Mouse (Mus musculus) left cerebral cortex, adult 2 months (tissue): Measurements from ENCODE around the gene Cux1. TPM values are rescaled to one million over a fixed set of nuclear protein-coding genes. Genes with fewer than 3 reads are reported as not detected.

Experiments used
- DNase-seq, 2 experiments: peaks; one replicate each; pipeline ENCODE4 v3.0.0; 2021 to 2022; ENCODE audit warnings: low spot score in 2 of 2, mixed read lengths in 1 of 2; ENCODE audit errors: extremely low spot score in 1 of 2
- H3K27ac ChIP-seq: fragments of 200-600 bp; 2 replicates; pipeline ENCODE4 v1.8.1; 2022
- H3K4me3 ChIP-seq: fragments of 200-600 bp; 2 replicates; pipeline ENCODE4 v1.8.1; 2022
- CTCF ChIP-seq: fragments of 200-600 bp; IDR thresholded peaks from 2 replicates; pipeline ENCODE4 v1.8.1; 2022; ENCODE audit warnings: antibody characterized with exemption, mild to moderate bottlenecking, moderate library complexity
- intact Hi-C: fragments of 180-260 bp; cut with DNase I; formaldehyde crosslinking; loops from one replicate; pipeline ENCODE4 v1.15.1; 2025
- total RNA-seq, 2 experiments: library from RNA; stranded (reverse); gene quantifications; 2 replicates each; pipeline ENCODE4 v1.2.3; 2021

The Cux1 gene
- total RNA-seq, 2 experiments from 2014 or later = 107 to 117 TPM

- peak in 1 of 2 experiments; percentile 26 for DNase-seq
- intact Hi-C loops = no loop called here
- Histone ChIP-seq H3K4me3 (peak overlapping the region; percentile 7; the same call in 1 of the 2 replicates), H3K27ac (0 out of 2 replicates have a peak overlapping the region, but pooled peaks have one; percentile 5)
- no peak for TF ChIP-seq CTCF
Observed at GRCm38 (mm10) chr5:136403565-136403961, 163.7 kb downstream of the Cux1 start.

- 0 out of 2 replicates have a peak overlapping the region, but pooled peaks have one; percentile 5 for H3K27ac ChIP-seq
- DNase-seq = no peak
- peak overlapping the region; percentile 7; the same call in 1 of the 2 replicates for H3K4me3 ChIP-seq
- intact Hi-C loops = no loop called here
- TF ChIP-seq CTCF = no peak
Observed at GRCm38 (mm10) chr5:136402622-136403564, 164.4 kb downstream of the Cux1 start.

GRCm38 (mm10) chr5:136398706-136399105 lies 168.6 kb downstream of the Cux1 start:
- DNase-seq = no peak
- TF ChIP-seq CTCF = no peak
- no peak overlapping the region for H3K4me3 ChIP-seq
- H3K27ac ChIP-seq = no peak overlapping the region
- intact Hi-C loops = no loop called here

GRCm38 (mm10) chr5:136396699-136397098 lies 170.6 kb downstream of the Cux1 start:
- DNase-seq = no peak
- TF ChIP-seq CTCF = no peak
- Histone ChIP-seq H3K4me3 (no peak overlapping the region), H3K27ac (no peak overlapping the region)
- intact Hi-C loops = no loop called here

GRCm38 (mm10) chr5:136396256-136396655 lies 171.0 kb downstream of the Cux1 start:
- no peak overlapping the region for H3K4me3 ChIP-seq
- intact Hi-C loops = no loop called here
- DNase-seq = no peak
- TF ChIP-seq CTCF = no peak
- H3K27ac ChIP-seq = no peak overlapping the region

GRCm38 (mm10) chr5:136395600-136396195 lies 171.6 kb downstream of the Cux1 start:
- no peak for DNase-seq
- Histone ChIP-seq H3K4me3 (no peak overlapping the region), H3K27ac (no peak overlapping the region)
- intact Hi-C loops = no loop called here
- TF ChIP-seq CTCF = no peak

GRCm38 (mm10) chr5:136394517-136395212 lies 172.6 kb downstream of the Cux1 start:
- Histone ChIP-seq H3K27ac (no peak overlapping the region), H3K4me3 (no peak overlapping the region)
- intact Hi-C loops = no loop called here
- DNase-seq = no peak
- no peak for TF ChIP-seq CTCF

- Histone ChIP-seq H3K27ac (no peak overlapping the region), H3K4me3 (no peak overlapping the region)
- no peak for TF ChIP-seq CTCF
- intact Hi-C loops = no loop called here
- no peak for DNase-seq
Observed at GRCm38 (mm10) chr5:136393621-136394020, 173.7 kb downstream of the Cux1 start.

GRCm38 (mm10) chr5:136386757-136387156 lies 180.5 kb downstream of the Cux1 start:
- intact Hi-C loops = no loop called here
- no peak for DNase-seq
- H3K27ac ChIP-seq = no peak overlapping the region
- no peak overlapping the region for H3K4me3 ChIP-seq
- TF ChIP-seq CTCF = no peak

- Histone ChIP-seq H3K27ac (no peak overlapping the region), H3K4me3 (no peak overlapping the region)
- TF ChIP-seq CTCF = no peak
- no peak for DNase-seq
- intact Hi-C loops = no loop called here
Observed at GRCm38 (mm10) chr5:136385161-136385560, 182.1 kb downstream of the Cux1 start.

GRCm38 (mm10) chr5:136382261-136383005 lies 184.9 kb downstream of the Cux1 start:
- no peak for DNase-seq
- intact Hi-C loops = no loop called here
- no peak overlapping the region for H3K4me3 ChIP-seq
- H3K27ac ChIP-seq = no peak overlapping the region
- TF ChIP-seq CTCF = no peak
